Mouse (Mus musculus): ENCODE measurements around the gene Elovl7.
A peak's percentile ranks its signal among the peaks of the same experiment; 100 is the strongest.

Elovl7 gene

DNA sequence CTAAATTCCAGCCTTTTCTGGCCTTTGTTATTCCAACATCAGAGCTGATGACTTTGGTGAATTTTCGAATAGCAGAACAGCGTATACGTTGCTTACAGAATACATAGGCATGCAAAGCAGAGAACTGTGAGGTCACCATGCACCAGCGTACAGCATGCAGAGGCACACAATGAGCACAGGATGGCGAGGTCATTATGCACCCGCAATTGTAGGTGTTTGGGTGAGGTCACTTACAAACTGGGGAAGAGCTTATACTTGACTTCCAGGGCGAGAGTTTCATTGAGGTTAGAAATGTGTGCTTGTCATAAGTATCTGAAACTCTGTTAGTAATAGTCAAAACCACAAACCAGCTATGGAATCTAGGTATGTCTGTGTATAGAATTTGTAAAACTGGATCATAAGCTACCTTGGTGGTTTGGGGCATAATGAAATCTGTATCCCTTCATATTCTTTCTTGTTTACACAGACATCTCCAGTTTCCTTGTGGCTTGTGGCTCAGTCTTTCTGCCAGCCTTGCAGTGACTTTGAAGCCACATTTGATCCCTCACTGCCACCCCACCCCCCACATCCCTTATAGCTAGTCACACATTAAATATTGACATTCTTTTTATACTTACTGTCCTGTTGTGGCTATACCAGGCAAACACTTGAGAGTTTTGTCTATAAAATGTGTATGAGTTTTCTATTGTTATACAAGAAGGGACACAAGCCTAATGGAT lies 88.9 kb downstream of the Elovl7 start:
- no peak for DNase-seq (ENCODE audit: low spot score)

GRCm38 (mm10) chr13:108303841-108304240 lies 89.6 kb downstream of the Elovl7 start:
- DNase-seq (ENCODE audit: low spot score), result no peak

DNA sequence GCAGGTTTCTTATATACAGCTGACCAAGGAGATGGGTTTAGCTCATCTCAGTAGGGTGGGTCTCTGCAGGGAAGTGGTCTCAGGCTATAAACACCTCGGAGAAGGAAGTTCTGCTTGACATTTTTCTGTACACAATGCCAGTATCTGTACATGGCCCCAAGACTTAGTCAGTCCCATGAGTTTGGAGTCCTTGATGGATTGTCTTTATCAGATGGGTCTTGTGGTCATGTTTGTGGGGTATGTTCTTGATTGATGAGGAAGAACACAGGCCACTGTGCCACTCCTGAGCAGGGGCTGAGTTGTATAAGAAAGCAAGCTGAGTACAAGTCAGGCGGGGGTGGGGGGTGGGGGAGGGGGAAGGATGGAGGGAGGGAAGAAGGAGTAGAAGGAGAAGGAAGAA lies 90.5 kb downstream of the Elovl7 start:
- no peak for DNase-seq (ENCODE audit: low spot score)

DNA sequence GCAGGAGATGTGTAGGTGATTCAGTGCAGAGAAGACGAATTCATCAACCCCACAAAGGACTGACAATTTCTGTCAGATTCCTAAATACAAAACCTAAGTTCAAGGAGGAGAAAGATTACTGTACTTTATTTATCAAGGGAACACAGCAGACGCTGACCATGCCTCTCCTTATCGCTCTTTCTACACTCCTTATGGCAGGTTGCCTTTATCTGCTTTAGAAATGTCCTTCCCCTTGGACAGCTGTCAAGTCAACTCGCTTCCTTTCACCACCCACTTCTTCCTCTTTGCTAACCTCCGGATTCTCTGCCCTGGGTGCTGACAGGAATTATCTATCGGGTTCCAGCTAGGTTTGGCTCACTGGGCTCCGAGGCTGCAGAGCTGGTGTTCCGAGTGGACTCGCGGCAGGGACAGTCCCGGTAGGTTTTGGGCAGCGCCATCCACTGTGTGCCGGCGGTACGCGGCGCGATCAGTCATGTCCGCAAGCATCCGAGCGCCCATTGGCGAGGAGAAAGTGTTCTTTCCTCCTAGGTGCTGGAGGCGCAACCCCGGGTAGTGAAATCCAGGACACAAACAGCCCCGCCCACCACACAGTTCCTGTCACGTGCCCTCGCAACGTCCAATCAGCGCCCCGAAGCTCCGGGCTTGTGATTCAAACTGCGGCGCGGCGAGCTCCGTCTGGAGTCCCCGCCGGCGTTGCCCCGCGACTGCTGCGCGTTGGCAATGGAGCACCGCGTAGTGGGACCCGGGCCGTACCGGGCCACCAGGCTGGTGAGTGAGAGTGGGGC lies 101.7 kb downstream of the Elovl7 start, which contains the start of gene Depdc1b:
Gene Depdc1b (plus strand): TSS at position 631 of the 785 bp plus-strand sequence.
- DNase-seq (ENCODE audit: low spot score), result peak; percentile 94

- no peak for DNase-seq (ENCODE audit: low spot score)
Observed at GRCm38 (mm10) chr13:108316487-108316903, 102.3 kb downstream of the Elovl7 start.

GRCm38 (mm10) chr13:108317414-108317813 lies 103.2 kb downstream of the Elovl7 start:
- DNase-seq (ENCODE audit: low spot score), result no peak

GRCm38 (mm10) chr13:108319028-108319427 lies 104.8 kb downstream of the Elovl7 start:
- DNase-seq (ENCODE audit: low spot score), result no peak

DNA sequence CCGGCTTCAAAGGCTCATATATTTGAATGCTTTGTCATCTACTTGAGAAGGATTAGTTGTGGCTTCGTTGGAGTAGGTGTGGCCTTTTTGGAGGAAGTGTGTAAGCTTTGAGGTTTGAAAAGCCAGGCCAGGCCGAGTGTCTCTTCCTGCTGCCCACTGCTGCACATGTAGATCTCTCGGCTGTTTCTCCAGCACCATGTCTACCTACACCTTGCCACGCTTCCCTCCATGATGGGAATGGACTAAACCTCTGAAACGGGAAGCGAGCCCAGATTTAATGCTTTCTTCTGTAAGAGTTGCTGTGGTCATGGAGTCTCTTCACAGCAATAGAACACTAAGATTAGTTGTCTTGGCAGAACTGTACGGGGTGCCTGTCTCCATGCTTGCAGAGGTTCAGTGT lies 106.0 kb downstream of the Elovl7 start:
- no peak for DNase-seq (ENCODE audit: low spot score)

DNA sequence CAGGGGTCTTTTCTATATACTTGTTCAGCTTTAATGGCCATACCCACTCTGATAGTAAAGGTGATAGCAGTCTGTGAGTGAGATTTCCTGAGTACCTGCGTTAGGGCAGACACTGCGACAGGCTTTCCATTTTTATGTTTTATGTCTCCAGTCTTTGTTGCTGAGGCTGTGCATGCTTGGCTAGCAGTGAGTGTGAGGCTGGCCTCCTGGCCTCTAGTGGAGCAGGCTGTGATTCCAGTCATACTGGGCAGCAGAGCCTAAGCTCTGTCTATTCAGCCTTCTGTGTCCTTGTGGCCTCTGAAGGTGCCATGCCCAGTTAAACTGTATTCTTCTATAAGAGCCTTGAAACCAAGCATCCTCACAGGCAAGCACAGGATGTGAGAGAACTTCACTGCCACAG lies 108.3 kb downstream of the Elovl7 start:
- no peak for DNase-seq (ENCODE audit: low spot score)

DNA sequence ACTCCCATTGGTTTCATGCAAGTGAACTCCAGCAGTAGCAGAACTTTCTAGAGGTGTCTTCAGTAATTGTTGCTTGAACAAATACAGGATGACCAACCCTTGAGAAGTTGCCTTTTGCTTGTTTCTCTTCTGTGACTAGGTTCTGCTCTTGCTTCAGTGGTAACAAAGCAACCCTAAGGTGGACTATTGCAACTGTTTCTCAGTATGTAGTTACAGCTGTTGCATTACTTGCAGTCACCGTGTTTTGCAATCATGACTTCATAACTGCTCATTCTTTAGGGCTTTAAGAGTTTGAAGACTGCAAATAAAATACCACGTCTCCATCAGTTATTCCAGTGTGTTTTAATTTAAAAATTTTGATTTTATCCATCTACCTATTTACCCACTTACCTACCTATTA lies 109.1 kb downstream of the Elovl7 start:
- no peak for DNase-seq (ENCODE audit: low spot score)

- no peak for DNase-seq (ENCODE audit: low spot score)
Observed at GRCm38 (mm10) chr13:108323866-108324829, 109.9 kb downstream of the Elovl7 start.

- no peak for DNase-seq (ENCODE audit: low spot score)
Observed at GRCm38 (mm10) chr13:108325871-108326270, 111.7 kb downstream of the Elovl7 start.

- DNase-seq (ENCODE audit: low spot score), result no peak
Observed at GRCm38 (mm10) chr13:108326351-108326750, 112.1 kb downstream of the Elovl7 start.

DNA sequence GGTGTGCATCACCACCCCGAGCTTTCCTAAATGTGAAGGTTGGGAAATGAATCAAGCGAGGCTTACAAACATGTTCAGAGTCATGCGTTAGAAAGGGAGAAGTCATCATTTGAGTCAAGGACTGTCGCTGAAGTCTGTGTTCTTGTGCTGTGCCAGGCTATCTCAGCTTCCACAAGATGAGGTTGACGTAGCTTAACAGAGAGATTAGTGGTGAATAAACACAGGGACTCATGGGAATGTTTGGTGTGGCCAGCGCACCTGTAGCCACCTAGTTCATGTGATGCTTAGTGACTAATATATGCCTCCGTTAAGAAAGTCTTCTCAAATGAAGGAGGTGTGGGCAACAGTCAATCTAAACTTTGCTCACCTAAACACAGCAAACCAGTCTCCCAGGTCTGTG lies 112.8 kb downstream of the Elovl7 start:
- DNase-seq (ENCODE audit: low spot score), result no peak

GRCm38 (mm10) chr13:108328406-108329180 lies 114.4 kb downstream of the Elovl7 start:
- no peak for DNase-seq (ENCODE audit: low spot score)

GRCm38 (mm10) chr13:108329693-108330092 lies 115.5 kb downstream of the Elovl7 start:
- DNase-seq (ENCODE audit: low spot score), result no peak

Data from layer of hippocampus, adult 11-12 months (tissue).